Mouse (Mus musculus) forebrain, embryonic 12.5 days (tissue): ENCODE data around the gene Mroh2a. TPM values are rescaled to one million over a fixed set of nuclear protein-coding genes. Genes with fewer than 3 reads are reported as not detected.

Source experiments
- ATAC-seq: fragments of 200-750 bp; cut with Nextera tagmentation; 2 replicates; pipeline ENCODE4 v1.8.0; 2017; ENCODE audit warnings: moderate TSS enrichment; ENCODE audit not compliant: low FRiP score
- H3K27ac ChIP-seq: fragments of 300-500 bp; sonication (generic); 2 replicates; pipeline ENCODE4 v1.5.1; 2016; ENCODE audit warnings: mild to moderate bottlenecking
- H3K27me3 ChIP-seq: fragments of 300-500 bp; sonication (generic); 2 replicates; pipeline ENCODE4 v1.6.1; 2016; ENCODE audit warnings: mild to moderate bottlenecking
- H3K36me3 ChIP-seq: fragments of 300-500 bp; sonication (generic); replicated peaks from 2 replicates; pipeline ENCODE4 v1.6.1; 2016; ENCODE audit warnings: mild to moderate bottlenecking
- H3K4me1 ChIP-seq: fragments of 300-500 bp; sonication (generic); 2 replicates; pipeline ENCODE4 v1.6.1; 2016
- H3K4me2 ChIP-seq: fragments of 300-500 bp; sonication (generic); 2 replicates; pipeline ENCODE4 v1.6.1; 2016; ENCODE audit warnings: mild to moderate bottlenecking, moderate library complexity
- H3K4me3 ChIP-seq: fragments of 300-500 bp; sonication (generic); replicated peaks from 2 replicates; pipeline ENCODE4 v1.5.1; 2016; ENCODE audit warnings: mild to moderate bottlenecking
- H3K9ac ChIP-seq: fragments of 300-500 bp; sonication (generic); 2 replicates; pipeline ENCODE4 v1.6.1; 2016; ENCODE audit warnings: mild to moderate bottlenecking
- H3K9me3 ChIP-seq: fragments of 300-500 bp; sonication (generic); 2 replicates; pipeline ENCODE4 v1.6.1; 2016
- WGBS: fragments of 180-500 bp; shearing (Covaris S2); methylation state at CpG from one replicate; pipeline ENCODE4 v1.1.7; 2016; 5-methylcytosine and 5-hydroxymethylcytosine counted together
- polyA plus RNA-seq: library from polyadenylated mRNA; unstranded; fragments of >200 nt; fragmentation: Nextera tagmentation; extraction: Ambion mirVana; gene quantifications from 2 replicates; pipeline ENCODE4 v1.2.1, GENCODE M21; 2016

Mroh2a gene
- polyA plus RNA-seq, 1 experiment from 2014 or later = 1.4 TPM

- H3K4me1 ChIP-seq = peaks cover 24% of the 10 kb centered on the region
- peak overlapping the region; percentile 48 for H3K4me3 ChIP-seq
- H3K36me3 ChIP-seq = peaks cover 30% of the 10 kb centered on the region
- H3K4me2 ChIP-seq = peak overlapping the region; percentile 54
- peak overlapping the region; percentile 63 for H3K9ac ChIP-seq
- H3K27me3 ChIP-seq = no peaks in the 10 kb centered on the region
- H3K27ac ChIP-seq = peak overlapping the region; percentile 80
- 69% methylated on average over 18 of the region's 18 CpGs for WGBS
- peak; percentile 20 for ATAC-seq
- H3K9me3 ChIP-seq = peaks cover 9% of the 10 kb centered on the region
Measured at GRCm38 (mm10) chr1:88277818-88278511, 51.2 kb downstream of the Mroh2a start.

- peaks cover 22% of the 10 kb centered on the region for H3K9me3 ChIP-seq
- H3K36me3 ChIP-seq = peaks cover 17% of the 10 kb centered on the region
- no peak for ATAC-seq
- H3K9ac ChIP-seq = no peak overlapping the region
- no peak overlapping the region for H3K4me2 ChIP-seq
- H3K4me3 ChIP-seq = no peak overlapping the region
- peaks cover 24% of the 10 kb centered on the region for H3K4me1 ChIP-seq
- H3K27ac ChIP-seq = no peak overlapping the region
- no peaks in the 10 kb centered on the region for H3K27me3 ChIP-seq
- 70% methylated on average over 9 of the region's 9 CpGs for WGBS
Measured at GRCm38 (mm10) chr1:88279111-88280005, 52.6 kb downstream of the Mroh2a start.

GRCm38 (mm10) chr1:88280006-88280690 is 53.4 kb downstream of the Mroh2a start:
- ATAC-seq = no peak
- H3K27me3 ChIP-seq = no peaks in the 10 kb centered on the region
- H3K4me1 ChIP-seq = peaks cover 21% of the 10 kb centered on the region
- H3K36me3 ChIP-seq = peaks cover 9% of the 10 kb centered on the region
- no peak overlapping the region for H3K4me2 ChIP-seq
- no peak overlapping the region for H3K9ac ChIP-seq
- WGBS = 77% methylated on average over 15 of the region's 15 CpGs
- H3K9me3 ChIP-seq = peaks cover 30% of the 10 kb centered on the region
- H3K4me3 ChIP-seq = no peak overlapping the region
- H3K27ac ChIP-seq = no peak overlapping the region

- H3K27me3 ChIP-seq = no peaks in the 10 kb centered on the region
- H3K4me3 ChIP-seq = no peak overlapping the region
- 0 out of 2 replicates have a peak, but pooled peaks cover 3% of the 10 kb centered on the region for H3K4me1 ChIP-seq
- no peak overlapping the region for H3K27ac ChIP-seq
- no peaks in the 10 kb centered on the region for H3K36me3 ChIP-seq
- H3K4me2 ChIP-seq = no peak overlapping the region
- WGBS = 61% methylated on average over 3 of the region's 3 CpGs
- H3K9me3 ChIP-seq = peaks cover 50% of the 10 kb centered on the region
- no peak overlapping the region for H3K9ac ChIP-seq
- no peak for ATAC-seq
Measured at GRCm38 (mm10) chr1:88282301-88282700, 55.5 kb downstream of the Mroh2a start.

GRCm38 (mm10) chr1:88283376-88284227 is 56.8 kb downstream of the Mroh2a start:
- no peaks in the 10 kb centered on the region for H3K4me1 ChIP-seq
- H3K36me3 ChIP-seq = no peaks in the 10 kb centered on the region
- ATAC-seq = no peak
- H3K9ac ChIP-seq = no peak overlapping the region
- WGBS = 80% methylated on average over 15 of the region's 15 CpGs
- H3K4me2 ChIP-seq = no peak overlapping the region
- H3K4me3 ChIP-seq = no peak overlapping the region
- H3K9me3 ChIP-seq = peaks cover 63% of the 10 kb centered on the region
- no peak overlapping the region for H3K27ac ChIP-seq
- no peaks in the 10 kb centered on the region for H3K27me3 ChIP-seq

GRCm38 (mm10) chr1:88284228-88284945 is 57.6 kb downstream of the Mroh2a start:
- 61% methylated on average over 10 of the region's 10 CpGs for WGBS
- no peak overlapping the region for H3K27ac ChIP-seq
- H3K4me2 ChIP-seq = no peak overlapping the region
- no peak overlapping the region for H3K9ac ChIP-seq
- ATAC-seq = peak; percentile 4; the same call in 1 of the 2 replicates
- no peaks in the 10 kb centered on the region for H3K4me1 ChIP-seq
- no peaks in the 10 kb centered on the region for H3K27me3 ChIP-seq
- H3K36me3 ChIP-seq = no peaks in the 10 kb centered on the region
- H3K9me3 ChIP-seq = peaks cover 69% of the 10 kb centered on the region
- no peak overlapping the region for H3K4me3 ChIP-seq

- Histone ChIP-seq H3K27ac (no peak overlapping the region), H3K9ac (no peak overlapping the region), H3K4me2 (no peak overlapping the region), H3K36me3 (no peaks in the 10 kb centered on the region), H3K4me1 (no peaks in the 10 kb centered on the region), H3K27me3 (no peaks in the 10 kb centered on the region), H3K4me3 (no peak overlapping the region), H3K9me3 (peaks cover 74% of the 10 kb centered on the region)
- 64% methylated on average over 7 of the region's 7 CpGs for WGBS
- ATAC-seq = no peak; the same call in 1 of the 2 replicates
Measured at GRCm38 (mm10) chr1:88284946-88285320, 58.1 kb downstream of the Mroh2a start.

GRCm38 (mm10) chr1:88285652-88286051 is 58.9 kb downstream of the Mroh2a start:
- H3K4me3 ChIP-seq = no peak overlapping the region
- H3K9ac ChIP-seq = no peak overlapping the region
- H3K36me3 ChIP-seq = no peaks in the 10 kb centered on the region
- no peaks in the 10 kb centered on the region for H3K4me1 ChIP-seq
- 69% methylated on average over 5 of the region's 5 CpGs for WGBS
- no peaks in the 10 kb centered on the region for H3K27me3 ChIP-seq
- H3K27ac ChIP-seq = no peak overlapping the region
- no peak for ATAC-seq
- peaks cover 81% of the 10 kb centered on the region for H3K9me3 ChIP-seq
- H3K4me2 ChIP-seq = no peak overlapping the region

GRCm38 (mm10) chr1:88286136-88286845 is 59.5 kb downstream of the Mroh2a start:
- no peak overlapping the region for H3K9ac ChIP-seq
- H3K4me3 ChIP-seq = no peak overlapping the region
- no peak overlapping the region for H3K4me2 ChIP-seq
- ATAC-seq = no peak
- no peaks in the 10 kb centered on the region for H3K27me3 ChIP-seq
- no peak overlapping the region for H3K27ac ChIP-seq
- no peaks in the 10 kb centered on the region for H3K4me1 ChIP-seq
- WGBS = 82% methylated on average over 15 of the region's 15 CpGs
- peaks cover 81% of the 10 kb centered on the region for H3K9me3 ChIP-seq
- no peaks in the 10 kb centered on the region for H3K36me3 ChIP-seq

GRCm38 (mm10) chr1:88286887-88287696 is 60.3 kb downstream of the Mroh2a start:
- WGBS = 75% methylated on average over 13 of the region's 13 CpGs
- Histone ChIP-seq H3K27ac (no peak overlapping the region), H3K27me3 (no peaks in the 10 kb centered on the region), H3K4me3 (no peak overlapping the region), H3K9ac (no peak overlapping the region), H3K9me3 (peaks cover 89% of the 10 kb centered on the region), H3K4me1 (no peaks in the 10 kb centered on the region), H3K4me2 (no peak overlapping the region), H3K36me3 (no peaks in the 10 kb centered on the region)
- no peak for ATAC-seq
